24 mouse cellular contexts compared by ENCODE assay signal in genomic region chr15:27875753-27876152, GRCm38 (mm10).
DNase-seq lines count a peak whose midpoint lies in the region; ATAC-seq and TF ChIP-seq lines count a peak whose summit lies in the region.
"Had no signal": no experiment of that assay in that cellular context is flagged by ENCODE, and none has a peak within 500 bp of the region (broad histone marks: within the 10 kb centered on the region; RNA-seq: fewer than 3 reads in every experiment).

No protein-coding gene starts in this region.

- no peak overlapping the region for H3K4me2 ChIP-seq in heart, postnatal 0 days (ENCODE audit: low read depth, low read length)
- no peak overlapping the region for H3K4me2 ChIP-seq in midbrain, embryonic 16.5 days (ENCODE audit: low read length)
- no peak overlapping the region for H3K4me2 ChIP-seq in hindbrain, embryonic 12.5 days (replicated peaks)
- H3K4me2 ChIP-seq: embryonic facial prominence, embryonic 13.5 days; forebrain, embryonic 12.5 days; heart, embryonic 15.5 days had no signal

- TF ChIP-seq CTCF in heart, postnatal 0 days (IDR thresholded peaks at IDR 0.05; ENCODE audit: low read depth): no peak

- no peak overlapping the region for H3K9ac ChIP-seq in heart, postnatal 0 days (replicated peaks; ENCODE audit: low read depth, low read length)
- H3K9ac ChIP-seq in midbrain, embryonic 16.5 days (ENCODE audit: low read depth, low read length): no peak overlapping the region
- H3K9ac ChIP-seq in hindbrain, embryonic 12.5 days: no peak overlapping the region
- H3K9ac ChIP-seq: embryonic facial prominence, embryonic 13.5 days; forebrain, embryonic 12.5 days; heart, embryonic 15.5 days had no signal

- DNase-seq in heart, postnatal 0 days (ENCODE audit: low spot score): no peak
- no peak for DNase-seq in heart, adult 18-20 months
- DNase-seq in adipocyte (ENCODE audit: low spot score): no peak
- DNase-seq: adrenal gland, adult 2 months; adrenal gland, postnatal 25 days; cerebellum, adult 11-12 months; cerebellum, adult 9-10 months; cerebellum, postnatal 36 days; gastrocnemius, postnatal 14 days; heart, postnatal 36 days had no signal

- peaks cover 20% of the 10 kb centered on the region for H3K36me3 ChIP-seq in heart, postnatal 0 days (replicated peaks; ENCODE audit: control insufficient read depth, insufficient read depth, low read length)
- peaks cover 2% of the 10 kb centered on the region; the same call in 1 of the 2 replicates for H3K36me3 ChIP-seq in midbrain, embryonic 16.5 days (ENCODE audit: control insufficient read depth, insufficient read depth, low read length)
- peaks cover 45% of the 10 kb centered on the region for H3K36me3 ChIP-seq in hindbrain, embryonic 12.5 days

- no peaks in the 10 kb centered on the region for H3K9me3 ChIP-seq in heart, postnatal 0 days (replicated peaks; ENCODE audit: control insufficient read depth, low read length)
- no peaks in the 10 kb centered on the region for H3K9me3 ChIP-seq in midbrain, embryonic 16.5 days (replicated peaks; ENCODE audit: control insufficient read depth, low read length, poor library complexity, severe bottlenecking)
- no peaks in the 10 kb centered on the region for H3K9me3 ChIP-seq in hindbrain, embryonic 12.5 days (replicated peaks)
- H3K9me3 ChIP-seq: embryonic facial prominence, embryonic 13.5 days; forebrain, embryonic 12.5 days; heart, embryonic 10.5 days; heart, embryonic 15.5 days had no signal

- TF ChIP-seq EP300 in heart, postnatal 0 days (IDR thresholded peaks at IDR 0.05; ENCODE audit: low read depth): no peak

- no peak for ATAC-seq in heart, postnatal 0 days (ENCODE audit: insufficient read depth, low read depth)
- ATAC-seq in granulocyte monocyte progenitor cell, adult 5-6 weeks (replicated peaks; ENCODE audit: poor library complexity, severe bottlenecking): peak; percentile 71
- ATAC-seq in megakaryocyte progenitor cell, adult 5-6 weeks (replicated peaks; ENCODE audit: poor library complexity): peak; percentile 48
- no peak for ATAC-seq in midbrain, embryonic 16.5 days
- no peak for ATAC-seq in hindbrain, embryonic 12.5 days (ENCODE audit: low FRiP score)
- ATAC-seq: activated CD4-positive, CD25-positive, alpha-beta regulatory T cell, adult 4 months; forebrain, embryonic 16.5 days; hindbrain, embryonic 16.5 days; inflammation-experienced regulatory T-cells, adult 6 months; Patski had no signal

- H3K4me1 ChIP-seq in heart, postnatal 0 days (ENCODE audit: control insufficient read depth, insufficient read depth): peaks cover 9% of the 10 kb centered on the region; the same call in 1 of the 2 replicates
- no peaks in the 10 kb centered on the region for H3K4me1 ChIP-seq in midbrain, embryonic 16.5 days (ENCODE audit: control insufficient read depth, insufficient read depth, low read length)
- no peaks in the 10 kb centered on the region for H3K4me1 ChIP-seq in hindbrain, embryonic 12.5 days
- H3K4me1 ChIP-seq: forebrain, embryonic 12.5 days had no signal

- no peak overlapping the region for H3K4me3 ChIP-seq in heart, postnatal 0 days (ENCODE audit: low read depth, low read length)
- no peak overlapping the region for H3K4me3 ChIP-seq in midbrain, embryonic 16.5 days (ENCODE audit: low read depth, low read length)
- no peak overlapping the region for H3K4me3 ChIP-seq in hindbrain, embryonic 12.5 days
- H3K4me3 ChIP-seq: embryonic facial prominence, embryonic 13.5 days; forebrain, embryonic 12.5 days; heart, embryonic 10.5 days; heart, embryonic 15.5 days had no signal

- WGBS in heart, postnatal 0 days: 88% methylated on average over 9 of the region's 9 CpGs
- 84% methylated on average over 9 of the region's 9 CpGs for WGBS in midbrain, embryonic 16.5 days
- 93% methylated on average over 9 of the region's 9 CpGs for WGBS in hindbrain, embryonic 12.5 days

- 0 out of 2 replicates have a peak overlapping the region, but pooled peaks have one; percentile 30 for H3K27ac ChIP-seq in heart, postnatal 0 days (ENCODE audit: low read depth)
- H3K27ac ChIP-seq in midbrain, embryonic 16.5 days (ENCODE audit: low read length): no peak overlapping the region
- no peak overlapping the region for H3K27ac ChIP-seq in hindbrain, embryonic 12.5 days
- H3K27ac ChIP-seq: embryonic facial prominence, embryonic 13.5 days; forebrain, embryonic 12.5 days had no signal

- H3K27me3 ChIP-seq in heart, postnatal 0 days (ENCODE audit: control insufficient read depth, insufficient read depth, low read length): no peaks in the 10 kb centered on the region
- no peaks in the 10 kb centered on the region for H3K27me3 ChIP-seq in midbrain, embryonic 16.5 days (ENCODE audit: control insufficient read depth, insufficient read depth, low read depth, low read length)
- H3K27me3 ChIP-seq in hindbrain, embryonic 12.5 days: no peaks in the 10 kb centered on the region
- H3K27me3 ChIP-seq: CH12.LX; embryonic facial prominence, embryonic 13.5 days; forebrain, embryonic 12.5 days; heart, embryonic 15.5 days; Patski had no signal

Comparison
In these comparisons a context has a peak if more than half of its experiments do, and no peak if none do; other contexts are left out.
1. ATAC-seq: peak in granulocyte monocyte progenitor cell, adult 5-6 weeks (single experiment) and megakaryocyte progenitor cell, adult 5-6 weeks (single experiment); none in heart, postnatal 0 days (single experiment), midbrain, embryonic 16.5 days (single experiment) and hindbrain, embryonic 12.5 days (single experiment).